Mouse (Mus musculus) forebrain, postnatal 0 days (tissue): ENCODE data around the gene Ssh2. TPM values are rescaled to one million over a fixed set of nuclear protein-coding genes. Genes with fewer than 3 reads are reported as not detected.
A peak's percentile ranks its signal among the peaks of the same experiment; 100 is the strongest.

Experiments
- ATAC-seq: fragments of 200-750 bp; cut with Nextera tagmentation; 2 replicates; pipeline ENCODE4 v1.8.0; 2017; ENCODE audit warnings: mild to moderate bottlenecking, moderate library complexity
- DNase-seq: peaks from one replicate; pipeline ENCODE4 v3.0.0-alpha.2; 2015
- H3K27ac ChIP-seq: fragments of 300-500 bp; sonication (generic); 2 replicates; pipeline ENCODE4 v1.5.1; 2014; ENCODE audit warnings: low read depth, mild to moderate bottlenecking, antibody characterized with exemption, low read length, moderate library complexity, mixed read lengths
- H3K27me3 ChIP-seq: fragments of 300-500 bp; sonication (generic); 2 replicates; pipeline ENCODE4 v1.6.1; 2014; ENCODE audit warnings: mild to moderate bottlenecking, low read length, mixed read lengths; ENCODE audit not compliant: insufficient read depth
- H3K36me3 ChIP-seq: fragments of 300-500 bp; sonication (generic); 2 replicates; pipeline ENCODE4 v1.6.1; 2014; ENCODE audit warnings: mild to moderate bottlenecking, moderate library complexity; ENCODE audit not compliant: insufficient read depth
- H3K4me1 ChIP-seq: fragments of 300-500 bp; sonication (generic); 2 replicates; pipeline ENCODE4 v1.6.1; 2014; ENCODE audit warnings: antibody characterized with exemption; ENCODE audit not compliant: insufficient read depth
- H3K4me2 ChIP-seq: fragments of 300-500 bp; sonication (generic); 2 replicates; pipeline ENCODE4 v1.6.1; 2014; ENCODE audit warnings: low read depth, mild to moderate bottlenecking, moderate library complexity
- H3K4me3 ChIP-seq: fragments of 300-500 bp; sonication (generic); 2 replicates; pipeline ENCODE4 v1.5.1; 2014; ENCODE audit warnings: low read depth, low read length, mixed read lengths
- H3K9ac ChIP-seq: fragments of 300-500 bp; sonication (generic); 2 replicates; pipeline ENCODE4 v1.6.1; 2014; ENCODE audit warnings: mild to moderate bottlenecking
- H3K9me3 ChIP-seq: fragments of 300-500 bp; sonication (generic); 2 replicates; pipeline ENCODE4 v1.6.1; 2016; ENCODE audit warnings: low read length
- CTCF ChIP-seq: sonication (generic); IDR thresholded peaks from 2 replicates; pipeline ENCODE4 v1.5.1; 2016; ENCODE audit warnings: antibody characterized with exemption, control low read depth, low read depth
- WGBS: fragments of 180-500 bp; shearing (Covaris S2); extraction: QIAGEN DNeasy Blood & Tissue Kit; methylation state at CpG from one replicate; pipeline ENCODE4 v1.1.7; 2014; 5-methylcytosine and 5-hydroxymethylcytosine counted together
- polyA plus RNA-seq: library from polyadenylated mRNA; unstranded; fragments of >200 nt; fragmentation: Nextera tagmentation; extraction: Ambion mirVana; gene quantifications from 2 replicates; pipeline ENCODE4 v1.2.1, GENCODE M21; 2015
- total RNA-seq: library from RNA; depleted of rRNA; stranded (reverse); fragments of >200 nt; gene quantifications from 2 replicates; pipeline ENCODE4 v1.2.3, GENCODE M21; 2014

Ssh2 gene
- total and polyA plus RNA-seq, 2 experiments from 2014 or later: 12.7 to 40.2 TPM

DNA sequence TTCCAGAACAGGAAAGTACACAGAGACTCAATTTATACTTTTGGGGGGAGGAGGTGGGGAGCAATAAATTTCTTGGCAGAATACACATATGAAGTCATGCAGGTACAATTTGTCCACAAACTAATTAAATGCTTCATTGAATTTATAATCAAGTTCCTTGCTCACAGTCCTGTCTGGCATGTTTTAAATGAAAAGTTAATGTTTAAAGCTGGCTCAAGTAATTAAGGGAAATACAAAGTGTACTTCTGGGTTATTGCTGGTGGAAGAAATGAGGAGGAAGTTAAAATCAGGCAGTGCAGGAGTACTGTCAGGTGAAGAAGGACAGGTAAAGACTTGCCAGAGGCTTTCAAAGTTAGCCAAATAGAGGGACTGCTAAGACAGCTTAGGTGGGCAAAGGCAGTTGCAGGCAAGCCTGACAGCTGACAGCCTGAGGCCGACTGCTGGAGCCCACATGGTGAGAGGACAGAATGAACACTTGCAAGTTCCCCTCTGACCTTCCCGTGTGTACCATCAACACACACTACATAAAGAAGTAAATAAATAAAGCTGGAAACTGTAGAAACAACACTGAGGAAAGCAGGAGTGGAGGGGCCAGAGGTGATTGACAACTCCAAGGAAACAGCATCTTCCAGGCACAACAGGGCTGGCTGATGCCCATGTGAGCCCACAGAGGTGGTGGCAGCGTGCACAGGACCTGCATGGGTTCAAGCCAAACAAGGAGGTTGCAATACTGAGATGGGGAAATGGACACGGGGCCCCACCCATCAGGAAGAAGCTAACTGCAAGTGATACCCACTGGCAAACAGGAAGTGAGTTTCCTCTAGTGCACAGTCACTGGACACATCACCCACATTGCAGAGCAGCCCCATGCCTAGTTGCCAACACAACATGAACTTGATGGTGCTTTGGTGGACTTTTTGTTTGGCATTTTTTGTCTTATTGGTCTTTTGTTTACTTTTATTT, 19.6 kb upstream of the Ssh2 start:
- Histone ChIP-seq H3K9ac (no peak overlapping the region), H3K27ac (no peak overlapping the region), H3K4me3 (no peak overlapping the region), H3K4me1 (no peaks in the 10 kb centered on the region), H3K4me2 (no peak overlapping the region), H3K27me3 (no peaks in the 10 kb centered on the region), H3K36me3 (no peaks in the 10 kb centered on the region), H3K9me3 (no peaks in the 10 kb centered on the region)
- 33% methylated on average over 4 of the region's 4 CpGs for WGBS
- ATAC-seq (no peak), DNase-seq (no peak)
- TF ChIP-seq CTCF: no peak

DNA sequence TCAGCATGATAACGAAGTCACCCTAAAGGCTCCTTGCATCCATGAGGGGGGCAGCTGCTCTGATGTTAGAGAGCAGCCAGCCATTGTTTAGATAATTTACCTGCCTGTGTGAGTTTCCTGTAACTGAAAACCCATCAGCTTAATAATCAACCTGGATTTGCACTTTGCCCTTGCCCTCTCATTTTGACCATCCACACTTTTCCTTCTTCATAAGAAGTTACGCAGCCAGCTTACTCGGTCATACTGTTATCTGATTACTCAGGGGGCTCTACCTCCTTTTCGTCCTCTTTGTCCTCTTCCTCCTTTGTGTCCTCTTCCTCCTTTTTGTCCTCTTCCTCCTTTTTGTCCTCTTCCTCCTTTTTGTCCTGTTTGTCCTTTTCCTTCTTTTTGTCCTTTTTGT, 16.5 kb upstream of the Ssh2 start:
- Histone ChIP-seq H3K4me1 (no peaks in the 10 kb centered on the region), H3K36me3 (no peaks in the 10 kb centered on the region), H3K4me2 (no peak overlapping the region), H3K9ac (no peak overlapping the region), H3K4me3 (no peak overlapping the region), H3K27ac (no peak overlapping the region), H3K27me3 (no peaks in the 10 kb centered on the region), H3K9me3 (no peaks in the 10 kb centered on the region)
- DNase-seq: no peak
- TF ChIP-seq CTCF: no peak
- WGBS: 43% methylated on average over 4 of the region's 4 CpGs
- no peak for ATAC-seq

DNA sequence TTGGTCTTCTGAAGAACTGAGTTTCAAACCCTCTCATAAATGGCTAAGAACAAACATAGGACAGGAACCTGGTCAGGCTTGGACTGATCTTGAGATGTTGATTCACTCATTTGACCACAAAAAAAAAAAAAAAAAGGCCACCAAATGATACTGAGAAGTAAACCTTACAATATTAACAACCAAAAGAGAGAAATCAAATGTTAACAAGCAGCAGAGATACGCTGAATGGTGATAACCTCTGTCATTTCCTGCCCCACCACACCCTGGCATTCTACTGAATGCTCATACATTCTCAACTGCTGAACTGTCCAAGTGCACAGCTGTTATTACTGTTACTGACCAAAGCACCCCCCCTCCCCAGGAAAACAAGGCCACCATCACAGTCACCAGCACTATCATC, 15.4 kb upstream of the Ssh2 start:
- ATAC-seq (no peak), DNase-seq (no peak)
- H3K4me2 ChIP-seq: no peak overlapping the region
- 88% methylated on average over 1 of the region's 1 CpGs for WGBS
- no peaks in the 10 kb centered on the region for H3K27me3 ChIP-seq
- TF ChIP-seq CTCF: no peak
- no peaks in the 10 kb centered on the region for H3K36me3 ChIP-seq
- H3K4me1 ChIP-seq: no peaks in the 10 kb centered on the region
- no peak overlapping the region for H3K4me3 ChIP-seq
- no peak overlapping the region for H3K9ac ChIP-seq
- H3K9me3 ChIP-seq: no peaks in the 10 kb centered on the region
- no peak overlapping the region for H3K27ac ChIP-seq

DNA sequence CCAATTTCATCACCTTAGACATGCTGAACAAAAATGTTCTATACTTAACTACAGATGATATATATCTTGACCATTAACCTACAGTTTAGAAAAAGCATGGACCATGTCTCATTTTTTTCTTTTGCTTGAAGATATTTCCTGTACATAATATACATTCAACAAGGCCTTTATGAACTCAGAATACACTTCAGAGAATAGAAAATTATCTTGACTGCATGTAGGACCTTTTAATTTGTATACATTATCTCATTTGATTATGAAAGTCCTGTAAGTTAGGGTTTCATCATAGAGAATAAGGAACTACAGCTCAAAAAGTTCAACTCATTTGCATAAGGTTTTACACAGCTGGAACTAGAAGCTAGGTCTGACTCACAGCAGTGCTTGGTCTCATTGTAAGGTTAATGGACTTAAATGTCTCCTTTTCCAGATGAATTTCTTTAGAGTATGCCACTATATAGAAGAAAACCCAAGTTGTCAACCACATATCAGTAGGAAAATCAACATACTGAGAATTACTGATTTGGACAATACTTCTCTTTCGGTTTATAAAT, 1.9 kb upstream of the Ssh2 start:
- no peak overlapping the region for H3K4me3 ChIP-seq
- no peaks in the 10 kb centered on the region for H3K36me3 ChIP-seq
- no peak for ATAC-seq
- peaks cover 23% of the 10 kb centered on the region for H3K4me1 ChIP-seq
- H3K27me3 ChIP-seq: no peaks in the 10 kb centered on the region
- no peak overlapping the region for H3K27ac ChIP-seq
- H3K4me2 ChIP-seq: no peak overlapping the region
- H3K9me3 ChIP-seq: no peaks in the 10 kb centered on the region
- WGBS: 92% methylated on average over 1 of the region's 1 CpGs
- no peak overlapping the region for H3K9ac ChIP-seq
- no peak for TF ChIP-seq CTCF
- DNase-seq: no peak

DNA sequence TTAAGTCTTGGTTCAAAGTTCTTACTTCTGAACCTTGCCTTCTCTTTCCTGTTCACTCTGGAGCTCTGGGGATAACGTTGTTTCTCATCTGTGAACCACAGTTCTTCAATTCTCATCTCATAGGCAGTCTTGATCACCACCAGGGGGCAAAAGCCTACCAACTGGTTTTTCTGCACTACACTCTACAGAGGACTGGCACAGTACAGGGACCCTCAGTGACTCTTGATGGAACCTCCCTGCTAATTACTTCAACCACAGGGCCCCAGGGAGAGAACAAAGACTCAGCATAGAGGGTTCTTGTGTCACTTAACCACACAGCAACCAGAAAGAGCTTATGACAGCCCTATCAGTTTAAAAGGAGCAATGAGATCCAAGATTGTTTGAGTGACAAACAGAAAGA, 1.3 kb upstream of the Ssh2 start:
- Histone ChIP-seq H3K27me3 (no peaks in the 10 kb centered on the region), H3K36me3 (no peaks in the 10 kb centered on the region), H3K9ac (no peak overlapping the region), H3K9me3 (no peaks in the 10 kb centered on the region), H3K4me1 (peaks cover 24% of the 10 kb centered on the region), H3K27ac (no peak overlapping the region), H3K4me2 (peak overlapping the region; percentile 61), H3K4me3 (no peak overlapping the region; the same call in 1 of the 2 replicates)
- peak; percentile 84 for TF ChIP-seq CTCF
- peak; percentile 79 for DNase-seq
- WGBS: 0% methylated on average over 1 of the region's 1 CpGs
- ATAC-seq: peak; percentile 52

DNA sequence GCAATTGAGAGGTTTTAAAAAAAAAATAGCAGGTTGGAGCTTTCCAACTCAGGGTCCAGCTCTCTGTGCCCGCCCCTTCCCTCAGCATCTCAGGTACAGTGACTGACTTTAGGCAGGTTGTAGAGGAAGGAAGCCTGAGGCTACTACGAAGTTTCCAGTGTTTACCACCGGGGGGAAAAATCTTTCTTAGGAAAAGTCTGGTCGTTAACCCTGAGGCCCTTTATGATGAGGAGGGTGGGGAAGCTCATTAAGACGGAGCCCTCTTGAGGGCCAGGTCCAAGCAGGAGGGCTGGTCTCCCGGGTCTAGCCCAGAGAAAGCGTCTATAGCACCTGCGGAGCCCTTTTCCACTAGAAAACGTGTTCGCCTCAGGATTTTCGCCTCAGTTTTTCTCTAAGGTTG, 604 bp upstream of the Ssh2 start:
- DNase-seq (no peak), ATAC-seq (no peak; the same call in 1 of the 2 replicates)
- peak overlapping the region; percentile 99 for H3K27ac ChIP-seq

DNA sequence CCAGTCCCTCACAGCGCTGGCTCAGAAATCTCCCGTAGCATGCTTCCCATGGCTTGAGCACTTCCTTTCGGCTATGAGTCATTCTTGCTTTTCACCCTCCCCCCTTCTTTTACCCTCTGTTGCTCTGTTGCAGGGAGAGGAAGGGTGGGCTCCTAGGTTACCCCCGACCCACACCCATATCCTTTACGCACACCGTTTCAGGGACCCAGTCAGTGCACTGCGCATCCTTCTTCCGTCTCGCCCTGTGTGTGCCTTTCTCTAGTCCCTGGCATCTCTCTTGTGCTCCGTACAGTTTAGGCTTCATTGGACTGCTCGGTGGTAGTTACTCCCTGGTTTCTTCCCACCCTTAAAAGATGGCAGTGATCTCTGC, 659 bp downstream of the Ssh2 start:
- Histone ChIP-seq H3K4me2 (peak overlapping the region; percentile 61), H3K27me3 (no peaks in the 10 kb centered on the region), H3K4me1 (peaks cover 24% of the 10 kb centered on the region), H3K4me3 (peak overlapping the region; percentile 84), H3K36me3 (no peaks in the 10 kb centered on the region), H3K27ac (peak overlapping the region; percentile 99), H3K9ac (peak overlapping the region; percentile 98), H3K9me3 (no peaks in the 10 kb centered on the region)
- DNase-seq (no peak), ATAC-seq (peak; percentile 63)
- WGBS: under 1% methylated on average over 11 of the region's 11 CpGs
- TF ChIP-seq CTCF: no peak

More for the DNA sequence above, 604 bp upstream of the Ssh2 start:
- Histone ChIP-seq H3K9ac (peak overlapping the region; percentile 98), H3K4me3 (peak overlapping the region; percentile 84), H3K36me3 (no peaks in the 10 kb centered on the region), H3K4me2 (peak overlapping the region; percentile 61), H3K9me3 (no peaks in the 10 kb centered on the region), H3K4me1 (peaks cover 24% of the 10 kb centered on the region), H3K27me3 (no peaks in the 10 kb centered on the region)
- under 1% methylated on average over 11 of the region's 11 CpGs for WGBS
- TF ChIP-seq CTCF: no peak
